Mouse (Mus musculus) forebrain, embryonic 14.5 days (tissue): Measurements from ENCODE around the gene Olfr61. TPM values are rescaled to one million over a fixed set of nuclear protein-coding genes. Genes with fewer than 3 reads are reported as not detected.

ENCODE experiments used
- polyA plus RNA-seq: library from polyadenylated mRNA; unstranded; fragments of >200 nt; fragmentation: Nextera tagmentation; extraction: Ambion mirVana; gene quantifications from 2 replicates; pipeline ENCODE4 v1.2.1, GENCODE M21; 2014

Olfr61 gene
- polyA plus RNA-seq, 1 experiment from 2014 or later, result not detected

Other genes with a start within 250 kb of the Olfr61 start
- not detected in 2 replicates for gene Olfr531, start 226.1 kb upstream of the Olfr61 start, polyA plus RNA-seq
- not detected in 2 replicates for gene Olfr532, start 207.3 kb upstream of the Olfr61 start, polyA plus RNA-seq
- not detected in 2 replicates for gene Olfr533, start 165.6 kb upstream of the Olfr61 start, polyA plus RNA-seq
- not detected in 2 replicates for gene Olfr535, start 144.8 kb upstream of the Olfr61 start, polyA plus RNA-seq
- gene Olfr536, start 121.6 kb upstream of the Olfr61 start, polyA plus RNA-seq, result not detected in 2 replicates
- not detected in 2 replicates for gene Olfr538, start 61.1 kb upstream of the Olfr61 start, polyA plus RNA-seq
- gene Olfr46, start 27.7 kb upstream of the Olfr61 start, polyA plus RNA-seq, result not detected in 2 replicates
- not detected in 2 replicates for gene Olfr53, start 17.5 kb downstream of the Olfr61 start, polyA plus RNA-seq
- not detected in 2 replicates for gene Olfr539, start 31.0 kb downstream of the Olfr61 start, polyA plus RNA-seq
- not detected in 2 replicates for gene Olfr45, start 53.0 kb downstream of the Olfr61 start, polyA plus RNA-seq
- not detected in 2 replicates for gene Olfr541, start 68.3 kb downstream of the Olfr61 start, polyA plus RNA-seq
- not detected in 2 replicates for gene Cyp2e1, start 134.8 kb downstream of the Olfr61 start, polyA plus RNA-seq
- gene Syce1, start 158.9 kb downstream of the Olfr61 start, polyA plus RNA-seq, result 0.23 and 0.45 TPM in 2 replicates
- 12.3 and 13.6 TPM in 2 replicates for gene Zfp941, start 193.2 kb downstream of the Olfr61 start, polyA plus RNA-seq
- 0.41 TPM in 1 of 2 replicates, not detected in the other for gene Urah, start 206.0 kb downstream of the Olfr61 start, polyA plus RNA-seq
- not detected in 2 replicates for gene Scgb1c1, start 216.6 kb downstream of the Olfr61 start, polyA plus RNA-seq
- not detected in 2 replicates for gene Odf3, start 218.8 kb downstream of the Olfr61 start, polyA plus RNA-seq
- gene Gm45785, start 227.4 kb downstream of the Olfr61 start, polyA plus RNA-seq, result not detected in 2 replicates
- 95.0 and 96.9 TPM in 2 replicates for gene Ric8a, start 228.0 kb downstream of the Olfr61 start, polyA plus RNA-seq
- gene Bet1l, start 228.6 kb downstream of the Olfr61 start, polyA plus RNA-seq, result 47.2 and 53.3 TPM in 2 replicates